Mouse (Mus musculus) olfactory bulb, adult 2 months (tissue): ENCODE measurements around the gene Casc3.

Source experiments
- CTCF ChIP-seq: fragments of 200-500 bp; IDR thresholded peaks from 2 replicates; pipeline ENCODE4 v1.5.1; 2012; ENCODE audit warnings: low read depth, mild to moderate bottlenecking, low read length, moderate library complexity; ENCODE audit not compliant: insufficient read depth
- POLR2A ChIP-seq: fragments of 200-500 bp; IDR thresholded peaks from 2 replicates; pipeline ENCODE4 v1.6.1; 2012; ENCODE audit warnings: mild to moderate bottlenecking, low read depth, low read length, moderate library complexity; ENCODE audit not compliant: insufficient read depth

DNA sequence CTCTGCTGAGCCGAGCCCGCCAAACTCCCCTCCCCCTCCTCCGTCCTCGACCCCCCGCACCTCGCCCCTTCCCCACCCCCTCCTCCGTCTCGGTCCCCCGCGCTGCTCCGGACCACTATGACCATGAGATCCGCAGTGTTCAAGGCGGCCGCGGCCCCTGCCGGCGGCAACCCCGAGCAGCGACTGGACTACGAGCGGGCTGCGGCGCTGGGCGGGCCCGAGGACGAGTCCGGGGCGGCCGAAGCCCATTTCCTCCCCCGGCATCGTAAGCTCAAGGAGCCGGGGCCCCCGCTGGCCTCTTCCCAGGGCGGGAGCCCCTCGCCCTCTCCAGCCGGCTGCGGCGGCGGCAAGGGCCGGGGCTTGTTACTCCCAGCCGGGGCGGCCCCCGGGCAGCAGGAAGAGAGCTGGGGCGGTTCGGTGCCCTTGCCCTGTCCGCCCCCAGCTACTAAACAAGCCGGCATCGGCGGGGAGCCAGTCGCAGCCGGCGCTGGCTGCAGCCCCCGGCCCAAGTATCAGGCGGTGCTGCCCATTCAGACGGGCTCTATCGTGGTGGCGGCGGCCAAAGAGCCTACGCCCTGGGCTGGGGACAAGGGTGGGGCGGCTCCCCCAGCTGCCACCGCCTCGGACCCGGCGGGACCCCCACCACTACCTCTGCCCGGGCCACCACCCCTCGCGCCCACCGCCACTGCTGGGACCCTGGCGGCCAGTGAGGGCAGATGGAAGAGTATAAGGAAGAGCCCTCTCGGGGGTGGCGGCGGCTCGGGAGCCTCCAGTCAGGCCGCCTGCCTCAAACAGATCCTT is 8.8 kb upstream of the Casc3 start:
- TF ChIP-seq POLR2A, result 0 out of 2 replicates have a peak, but pooled peaks have one; percentile 4
- 0 out of 2 replicates have a peak, but pooled peaks have one; percentile 13 for TF ChIP-seq CTCF
